Mouse (Mus musculus): ENCODE results near the gene Tmem30a. TPM values are rescaled to one million over a fixed set of nuclear protein-coding genes. Genes with fewer than 3 reads are reported as not detected.

The Tmem30a gene
- total RNA-seq (2012; rRNA removed) (29.2 and 29.7 TPM in 2 replicates), total RNA-seq (2014; rRNA removed) (83.6 and 95.2 TPM in 2 replicates), polyA plus RNA-seq (2012; ENCODE audit: insufficient read length, low read depth) (39.6 and 42.1 TPM in 2 replicates)

DNA sequence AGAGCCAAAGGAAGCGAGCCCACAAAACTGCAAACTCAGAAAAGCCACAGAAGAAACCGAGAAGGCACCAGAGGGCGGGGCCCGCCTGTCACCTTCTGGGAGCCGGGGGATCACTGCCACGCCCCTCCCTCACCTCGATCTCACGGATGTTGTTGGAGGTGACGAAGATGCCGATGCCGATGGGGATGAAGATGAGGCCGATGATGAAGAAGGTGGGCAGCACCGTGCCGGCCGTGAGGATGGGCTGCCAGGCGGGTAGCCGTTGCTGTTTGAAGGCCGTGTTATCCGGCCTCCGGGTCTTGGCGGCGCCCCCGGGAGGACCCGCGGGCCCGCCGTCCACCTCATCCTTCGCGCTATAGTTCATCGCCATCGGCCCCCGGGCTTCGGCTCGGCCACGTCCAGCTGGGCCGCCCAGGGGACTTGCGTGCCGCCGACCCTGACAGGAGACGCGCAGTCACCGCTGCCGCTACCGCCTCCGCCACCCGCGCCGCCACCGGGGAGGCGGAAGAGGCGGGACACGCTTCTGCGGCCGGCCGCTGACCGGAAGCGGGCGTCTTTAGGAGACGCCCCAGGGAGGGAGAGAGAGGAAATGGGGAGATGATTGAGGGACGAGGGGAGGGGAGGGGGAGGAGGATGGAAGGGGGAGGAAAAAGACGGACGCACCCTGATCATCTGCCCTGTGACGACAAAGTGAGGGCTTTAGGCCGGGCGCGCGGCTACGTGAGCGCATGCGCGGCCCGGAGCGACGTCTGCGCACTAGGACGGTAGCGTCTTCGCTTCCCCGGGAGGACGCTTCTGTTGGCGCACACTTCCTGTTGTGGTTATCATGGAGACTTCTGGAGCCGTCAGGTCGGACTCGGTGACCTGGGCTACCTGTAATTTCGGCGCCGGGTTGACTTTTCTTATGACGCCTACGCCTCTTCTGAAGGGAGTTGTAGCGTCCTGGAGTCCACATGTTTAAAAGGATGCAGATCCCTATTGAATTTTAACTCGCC is at the start of gene Tmem30a:
TSS of gene Tmem30a (minus strand) at position 667 of the 995 bp plus-strand sequence.
- Histone ChIP-seq H3K4me2 (ENCODE audit: insufficient read depth, low read depth, poor library complexity, severe bottlenecking) (peak within 1 kb of the TSS; percentile 93), H3K9me3 (replicated peaks; ENCODE audit: low read length) (no peaks in the 10 kb centered on the region), H3K36me3 (replicated peaks in 1 of 2; ENCODE audit: control insufficient read depth in 1 of 2, insufficient read depth in 1 of 2, low read length in 1 of 2) (no peaks in the 10 kb centered on the region), H3K9ac (ENCODE audit: insufficient read depth, low read depth) (peak within 1 kb of the TSS; percentile 94), H3K79me2 (replicated peaks; ENCODE audit: control insufficient read depth, extremely low read depth, insufficient read depth, poor library complexity, severe bottlenecking) (peaks cover 33% of the 10 kb centered on the region), H3K4me3 (replicated peaks in 1 of 3; ENCODE audit: low read depth in 2 of 3, low read length in 2 of 3, poor library complexity in 1 of 3) (peak within 1 kb of the TSS; percentile 87 to 89 (median 87)), H3K4me1 (ENCODE audit: control insufficient read depth in 1 of 2, insufficient read depth in 2 of 2) (peaks cover 0 to 31% of the 10 kb centered on the region in 2 experiments; a peak in 3 of 4 replicates), H3K27ac (ENCODE audit: insufficient read depth, low read depth) (peak within 1 kb of the TSS; percentile 64), H3K27me3 (replicated peaks) (no peaks in the 10 kb centered on the region)
- peak; percentile 97 for DNase-seq (ENCODE audit: extremely low read depth)
- in situ Hi-C loops (cut with MboI; ENCODE audit: low pct_ligation_motif_present, low pct_unique_long_range_greater_than_20kb, low sequenced_read_pairs) = no loop called here
- dilution Hi-C loops (cut with MboI; ENCODE audit: extremely low pct_ligation_motif_present, extremely low pct_unique_long_range_greater_than_20kb, low sequenced_read_pairs) = no loop called here
- 0 out of 2 replicates have a peak, but pooled peaks have one; percentile 25 for TF ChIP-seq ETS1 (conservative IDR thresholded peaks at IDR 0.05; ENCODE audit: low read depth, low read length)
- peak; percentile 90 for TF ChIP-seq MAZ (IDR thresholded peaks at IDR 0.05; ENCODE audit: low read depth, low read length)
- TF ChIP-seq TCF12 (IDR thresholded peaks at IDR 0.05; ENCODE audit: low read depth, low read length) = peak; percentile 94
- no peak for TF ChIP-seq MAFK (IDR thresholded peaks at IDR 0.05; ENCODE audit: insufficient replicate concordance, low read length)
- peak; percentile 93 for TF ChIP-seq NELFE (IDR thresholded peaks at IDR 0.05; ENCODE audit: low read depth, low read length)
- no peak for TF ChIP-seq JUND (conservative IDR thresholded peaks at IDR 0.05; ENCODE audit: low read depth, low read length)
- no peak for TF ChIP-seq EP300 (IDR thresholded peaks at IDR 0.05; ENCODE audit: low read length)
- TF ChIP-seq POLR2AphosphoS2 (IDR thresholded peaks at IDR 0.05; ENCODE audit: low read depth, low read length) = peak; percentile 59; the same call in 1 of the 2 replicates
- 0 out of 2 replicates have a peak, but pooled peaks have one; percentile 26 for TF ChIP-seq MEF2A (IDR thresholded peaks at IDR 0.05; ENCODE audit: borderline replicate concordance, low read depth, low read length)
- TF ChIP-seq UBTF (IDR thresholded peaks at IDR 0.05; ENCODE audit: low read depth, low read length) = no peak
- TF ChIP-seq MAX (IDR thresholded peaks at IDR 0.05; ENCODE audit: low read length) = no peak
- peak; percentile 90 for TF ChIP-seq HCFC1 (IDR thresholded peaks at IDR 0.05; ENCODE audit: low read depth, low read length)
- no peak for TF ChIP-seq ZKSCAN1 (IDR thresholded peaks at IDR 0.05; ENCODE audit: borderline replicate concordance, low read depth, low read length)
- peak; percentile 75 for TF ChIP-seq MXI1 (IDR thresholded peaks at IDR 0.05; ENCODE audit: low read depth, low read length)
- TF ChIP-seq IRF4 (IDR thresholded peaks at IDR 0.05; ENCODE audit: low read depth, low read length) = peak; percentile 53
- no peak for TF ChIP-seq JUN (IDR thresholded peaks at IDR 0.05; ENCODE audit: insufficient read depth, low read depth, low read length)
- peak; percentile 87 for TF ChIP-seq POLR2A (IDR thresholded peaks at IDR 0.05; ENCODE audit: low read depth, low read length)
- no peak for TF ChIP-seq ZNF384 (IDR thresholded peaks at IDR 0.05; ENCODE audit: low read depth, low read length)
- peak; percentile 80 for TF ChIP-seq ELF1 (IDR thresholded peaks at IDR 0.05; ENCODE audit: low read depth, low read length)
- no peak for TF ChIP-seq CTCF (conservative IDR thresholded peaks at IDR 0.05 in 1 of 2, IDR thresholded peaks at IDR 0.05 in 1 of 2; ENCODE audit: low read depth in 2 of 2, low read length in 2 of 2)
- peak; percentile 92; the same call in 1 of the 2 replicates for TF ChIP-seq CHD1 (IDR thresholded peaks at IDR 0.05; ENCODE audit: low read depth, low read length)
- peak; percentile 92 for TF ChIP-seq TBP (conservative IDR thresholded peaks at IDR 0.05; ENCODE audit: low read depth, low read length)
- peak; percentile 17; the same call in 1 of the 2 replicates for TF ChIP-seq BHLHE40 (IDR thresholded peaks at IDR 0.05; ENCODE audit: low read depth, low read length)
- peak; percentile 62 for TF ChIP-seq SIN3A (IDR thresholded peaks at IDR 0.05; ENCODE audit: low read length)
- TF ChIP-seq NRF1 (IDR thresholded peaks at IDR 0.05; ENCODE audit: low read depth, low read length) = peak; percentile 94
- TF ChIP-seq RAD21 (IDR thresholded peaks at IDR 0.05; ENCODE audit: low read depth, low read length) = no peak
- no peak for TF ChIP-seq PAX5 (IDR thresholded peaks at IDR 0.05; ENCODE audit: low read length)
- 0 out of 2 replicates have a peak, but pooled peaks have one; percentile 37 for TF ChIP-seq CHD2 (IDR thresholded peaks at IDR 0.05; ENCODE audit: low read length)
- no peak for TF ChIP-seq USF2 (conservative IDR thresholded peaks at IDR 0.05; ENCODE audit: low read depth, low read length)
- 0 out of 2 replicates have a peak, but pooled peaks have one; percentile 11 for TF ChIP-seq MYC (IDR thresholded peaks at IDR 0.05; ENCODE audit: low read depth, low read length)
- peak; percentile 73; the same call in 1 of the 2 replicates for TF ChIP-seq ZMIZ1 (IDR thresholded peaks at IDR 0.05; ENCODE audit: low read depth, low read length)
- TF ChIP-seq SMC3 (IDR thresholded peaks at IDR 0.05; ENCODE audit: low read depth, low read length) = no peak
- TF ChIP-seq KAT2A (IDR thresholded peaks at IDR 0.05; ENCODE audit: insufficient replicate concordance, low read length) = peak; percentile 68; the same call in 1 of the 2 replicates
- no peak for TF ChIP-seq GABPA (IDR thresholded peaks at IDR 0.05; ENCODE audit: insufficient replicate concordance, low read depth, low read length)
- TF ChIP-seq ZC3H11A (IDR thresholded peaks at IDR 0.05; ENCODE audit: low read depth, low read length) = no peak
- TF ChIP-seq USF1 (IDR thresholded peaks at IDR 0.05; ENCODE audit: low read depth, low read length) = peak; percentile 19; the same call in 1 of the 2 replicates
- no peak; the same call in 1 of the 2 replicates for TF ChIP-seq E2F4 (IDR thresholded peaks at IDR 0.05; ENCODE audit: insufficient replicate concordance, low read depth, low read length)

Data from CH12.LX (cell line).